Mouse (Mus musculus): ENCODE data around the gene 2700097O09Rik. TPM values are rescaled to one million over a fixed set of nuclear protein-coding genes. Genes with fewer than 3 reads are reported as not detected.
A peak's percentile ranks its signal among the peaks of the same experiment; 100 is the strongest.

2700097O09Rik gene
- polyA plus RNA-seq, 1 experiment from 2014 or later: 31.2 TPM

GRCm38 (mm10) chr12:55072495-55072894, 7.4 kb downstream of the 2700097O09Rik start:
- no peaks in the 10 kb centered on the region for H3K9me3 ChIP-seq (ENCODE audit: control insufficient read depth, low read length)
- ATAC-seq: no peak
- H3K27me3 ChIP-seq (replicated peaks; ENCODE audit: control insufficient read depth, insufficient read depth, low read length): no peaks in the 10 kb centered on the region
- H3K36me3 ChIP-seq (ENCODE audit: control insufficient read depth, insufficient read depth, low read length): no peaks in the 10 kb centered on the region
- H3K4me1 ChIP-seq (ENCODE audit: control insufficient read depth, insufficient read depth, low read length): no peaks in the 10 kb centered on the region
- H3K9ac ChIP-seq (ENCODE audit: low read depth, low read length): no peak overlapping the region
- H3K4me3 ChIP-seq (ENCODE audit: low read length): no peak overlapping the region
- H3K4me2 ChIP-seq (ENCODE audit: low read depth, low read length): no peak overlapping the region
- no peak overlapping the region for H3K27ac ChIP-seq (ENCODE audit: low read length)
- 72% methylated on average over 4 of the region's 4 CpGs for WGBS

- Histone ChIP-seq H3K9ac (ENCODE audit: low read depth, low read length) (no peak overlapping the region), H3K4me2 (ENCODE audit: low read depth, low read length) (no peak overlapping the region), H3K4me3 (ENCODE audit: low read length) (no peak overlapping the region), H3K27ac (ENCODE audit: low read length) (peak overlapping the region; percentile 44), H3K4me1 (ENCODE audit: control insufficient read depth, insufficient read depth, low read length) (0 out of 2 replicates have a peak, but pooled peaks cover 2% of the 10 kb centered on the region), H3K9me3 (ENCODE audit: control insufficient read depth, low read length) (no peaks in the 10 kb centered on the region), H3K27me3 (replicated peaks; ENCODE audit: control insufficient read depth, insufficient read depth, low read length) (no peaks in the 10 kb centered on the region), H3K36me3 (ENCODE audit: control insufficient read depth, insufficient read depth, low read length) (no peaks in the 10 kb centered on the region)
- ATAC-seq: peak; percentile 73
- 77% methylated on average over 1 of the region's 1 CpGs for WGBS
Observed at GRCm38 (mm10) chr12:55062141-55062540, 17.8 kb downstream of the 2700097O09Rik start.

GRCm38 (mm10) chr12:55061006-55061405, 18.9 kb downstream of the 2700097O09Rik start:
- no peaks in the 10 kb centered on the region for H3K27me3 ChIP-seq (replicated peaks; ENCODE audit: control insufficient read depth, insufficient read depth, low read length)
- no peaks in the 10 kb centered on the region for H3K36me3 ChIP-seq (ENCODE audit: control insufficient read depth, insufficient read depth, low read length)
- no peak overlapping the region for H3K4me2 ChIP-seq (ENCODE audit: low read depth, low read length)
- no peak overlapping the region for H3K4me3 ChIP-seq (ENCODE audit: low read length)
- 78% methylated on average over 10 of the region's 10 CpGs for WGBS
- H3K9ac ChIP-seq (ENCODE audit: low read depth, low read length): no peak overlapping the region
- no peak; the same call in 1 of the 2 replicates for ATAC-seq
- H3K9me3 ChIP-seq (ENCODE audit: control insufficient read depth, low read length): no peaks in the 10 kb centered on the region
- H3K4me1 ChIP-seq (ENCODE audit: control insufficient read depth, insufficient read depth, low read length): 0 out of 2 replicates have a peak, but pooled peaks cover 2% of the 10 kb centered on the region
- H3K27ac ChIP-seq (ENCODE audit: low read length): no peak overlapping the region

- WGBS: 64% methylated on average over 6 of the region's 6 CpGs
- 0 out of 2 replicates have a peak, but pooled peaks cover 2% of the 10 kb centered on the region for H3K4me1 ChIP-seq (ENCODE audit: control insufficient read depth, insufficient read depth, low read length)
- no peaks in the 10 kb centered on the region for H3K9me3 ChIP-seq (ENCODE audit: control insufficient read depth, low read length)
- peak; percentile 62; the same call in 1 of the 2 replicates for ATAC-seq
- no peak overlapping the region for H3K27ac ChIP-seq (ENCODE audit: low read length)
- no peak overlapping the region for H3K9ac ChIP-seq (ENCODE audit: low read depth, low read length)
- H3K4me3 ChIP-seq (ENCODE audit: low read length): no peak overlapping the region
- H3K36me3 ChIP-seq (ENCODE audit: control insufficient read depth, insufficient read depth, low read length): no peaks in the 10 kb centered on the region
- no peak overlapping the region for H3K4me2 ChIP-seq (ENCODE audit: low read depth, low read length)
- no peaks in the 10 kb centered on the region for H3K27me3 ChIP-seq (replicated peaks; ENCODE audit: control insufficient read depth, insufficient read depth, low read length)
Observed at GRCm38 (mm10) chr12:55060212-55060898, 19.6 kb downstream of the 2700097O09Rik start.

GRCm38 (mm10) chr12:55059812-55060211, 20.1 kb downstream of the 2700097O09Rik start:
- Histone ChIP-seq H3K9me3 (ENCODE audit: control insufficient read depth, low read length) (no peaks in the 10 kb centered on the region), H3K9ac (ENCODE audit: low read depth, low read length) (no peak overlapping the region), H3K4me3 (ENCODE audit: low read length) (no peak overlapping the region), H3K36me3 (ENCODE audit: control insufficient read depth, insufficient read depth, low read length) (no peaks in the 10 kb centered on the region), H3K27ac (ENCODE audit: low read length) (no peak overlapping the region), H3K4me1 (ENCODE audit: control insufficient read depth, insufficient read depth, low read length) (0 out of 2 replicates have a peak, but pooled peaks cover 2% of the 10 kb centered on the region), H3K4me2 (ENCODE audit: low read depth, low read length) (no peak overlapping the region), H3K27me3 (replicated peaks; ENCODE audit: control insufficient read depth, insufficient read depth, low read length) (no peaks in the 10 kb centered on the region)
- 46% methylated on average over 3 of the region's 3 CpGs for WGBS
- ATAC-seq: no peak

- H3K36me3 ChIP-seq (ENCODE audit: control insufficient read depth, insufficient read depth, low read length): no peaks in the 10 kb centered on the region
- no peak overlapping the region for H3K4me3 ChIP-seq (ENCODE audit: low read length)
- H3K9me3 ChIP-seq (ENCODE audit: control insufficient read depth, low read length): no peaks in the 10 kb centered on the region
- H3K27me3 ChIP-seq (replicated peaks; ENCODE audit: control insufficient read depth, insufficient read depth, low read length): no peaks in the 10 kb centered on the region
- no peak overlapping the region for H3K9ac ChIP-seq (ENCODE audit: low read depth, low read length)
- 0 out of 2 replicates have a peak, but pooled peaks cover 2% of the 10 kb centered on the region for H3K4me1 ChIP-seq (ENCODE audit: control insufficient read depth, insufficient read depth, low read length)
- no peak overlapping the region for H3K4me2 ChIP-seq (ENCODE audit: low read depth, low read length)
- no peak for ATAC-seq
- WGBS: 66% methylated on average over 6 of the region's 6 CpGs
- no peak overlapping the region for H3K27ac ChIP-seq (ENCODE audit: low read length)
Observed at GRCm38 (mm10) chr12:55058865-55059615, 20.9 kb downstream of the 2700097O09Rik start.

GRCm38 (mm10) chr12:55056703-55057102, 23.2 kb downstream of the 2700097O09Rik start:
- Histone ChIP-seq H3K27me3 (replicated peaks; ENCODE audit: control insufficient read depth, insufficient read depth, low read length) (no peaks in the 10 kb centered on the region), H3K4me3 (ENCODE audit: low read length) (no peak overlapping the region), H3K4me2 (ENCODE audit: low read depth, low read length) (no peak overlapping the region), H3K27ac (ENCODE audit: low read length) (no peak overlapping the region), H3K9me3 (ENCODE audit: control insufficient read depth, low read length) (no peaks in the 10 kb centered on the region), H3K36me3 (ENCODE audit: control insufficient read depth, insufficient read depth, low read length) (no peaks in the 10 kb centered on the region), H3K9ac (ENCODE audit: low read depth, low read length) (no peak overlapping the region), H3K4me1 (ENCODE audit: control insufficient read depth, insufficient read depth, low read length) (no peaks in the 10 kb centered on the region)
- WGBS: 78% methylated on average over 2 of the region's 2 CpGs
- ATAC-seq: no peak

GRCm38 (mm10) chr12:55054551-55055241, 25.2 kb downstream of the 2700097O09Rik start:
- Histone ChIP-seq H3K27me3 (replicated peaks; ENCODE audit: control insufficient read depth, insufficient read depth, low read length) (no peaks in the 10 kb centered on the region), H3K9me3 (ENCODE audit: control insufficient read depth, low read length) (no peaks in the 10 kb centered on the region), H3K4me1 (ENCODE audit: control insufficient read depth, insufficient read depth, low read length) (no peaks in the 10 kb centered on the region), H3K9ac (ENCODE audit: low read depth, low read length) (no peak overlapping the region), H3K4me2 (ENCODE audit: low read depth, low read length) (no peak overlapping the region), H3K36me3 (ENCODE audit: control insufficient read depth, insufficient read depth, low read length) (no peaks in the 10 kb centered on the region), H3K4me3 (ENCODE audit: low read length) (no peak overlapping the region), H3K27ac (ENCODE audit: low read length) (no peak overlapping the region)
- 45% methylated on average over 2 of the region's 2 CpGs for WGBS
- peak; percentile 63 for ATAC-seq

GRCm38 (mm10) chr12:55053267-55053666, 26.6 kb downstream of the 2700097O09Rik start:
- no peak for ATAC-seq
- Histone ChIP-seq H3K27me3 (replicated peaks; ENCODE audit: control insufficient read depth, insufficient read depth, low read length) (no peaks in the 10 kb centered on the region), H3K4me3 (ENCODE audit: low read length) (no peak overlapping the region), H3K27ac (ENCODE audit: low read length) (no peak overlapping the region), H3K4me1 (ENCODE audit: control insufficient read depth, insufficient read depth, low read length) (no peaks in the 10 kb centered on the region), H3K9me3 (ENCODE audit: control insufficient read depth, low read length) (no peaks in the 10 kb centered on the region), H3K36me3 (ENCODE audit: control insufficient read depth, insufficient read depth, low read length) (no peaks in the 10 kb centered on the region), H3K9ac (ENCODE audit: low read depth, low read length) (no peak overlapping the region), H3K4me2 (ENCODE audit: low read depth, low read length) (no peak overlapping the region)
- 92% methylated on average over 7 of the region's 7 CpGs for WGBS

Data from intestine, embryonic 16.5 days (tissue).